Mouse (Mus musculus) neutrophil, adult 59 days (primary cell): ENCODE data around the gene Cby1. TPM values are rescaled to one million over a fixed set of nuclear protein-coding genes. Genes with fewer than 3 reads are reported as not detected.

Experiments
- total RNA-seq, 2 experiments: library from RNA; stranded (reverse); gene quantifications; 1 replicate in 1 of 2; 2 replicates in 1 of 2; pipeline ENCODE4 v1.2.4; 2023

Cby1 gene
- 10 to 100 TPM; 24.0 to 24.6 TPM for total RNA-seq

DNA sequence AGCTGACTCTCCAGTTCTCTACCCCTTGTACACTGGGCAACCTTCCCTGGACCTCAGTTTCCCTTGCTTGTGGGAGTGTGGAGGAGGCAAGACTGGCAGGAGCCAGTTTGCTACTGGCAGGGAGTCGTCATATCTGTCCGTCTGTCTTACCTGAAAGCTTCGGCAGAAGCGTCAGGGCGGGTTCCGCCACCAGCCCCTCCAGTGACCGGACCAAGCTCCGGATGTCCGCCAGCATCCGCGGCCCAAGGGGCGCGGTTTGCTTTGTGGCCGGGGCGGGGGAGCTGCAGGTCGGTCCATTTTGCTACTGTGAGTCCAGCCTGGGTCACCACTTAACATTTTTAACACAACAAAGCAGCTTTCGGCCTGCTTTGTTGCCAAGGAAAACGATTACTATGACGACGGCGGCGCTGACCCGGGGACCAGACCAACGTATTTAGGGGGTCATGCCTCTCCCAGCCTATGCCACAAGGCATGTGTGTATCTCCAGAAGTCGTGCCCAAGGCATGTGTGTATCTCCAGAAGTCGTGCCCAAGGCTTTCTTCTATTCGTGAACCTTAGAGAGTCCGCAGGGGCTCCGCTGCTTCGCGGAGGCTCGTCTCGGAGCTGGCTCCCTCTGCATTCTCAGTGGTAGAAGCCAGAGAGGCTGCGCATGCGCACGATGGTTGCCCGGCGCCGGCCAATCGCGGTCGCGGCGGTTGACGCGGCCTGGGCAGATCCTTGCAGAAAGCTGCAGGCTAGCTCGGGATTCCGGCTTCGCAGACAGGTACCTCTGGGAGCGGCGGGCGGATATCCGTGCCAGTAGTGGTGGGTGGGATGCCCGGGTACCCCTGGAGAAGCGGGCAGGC, at the start of gene Cby1, which contains the start of gene Fam227a:
TSS of gene Cby1 (plus strand) at position 669 of the 845 bp plus-strand sequence.
TSS of gene Fam227a (minus strand) at position 426 of the 845 bp plus-strand sequence.

DNA sequence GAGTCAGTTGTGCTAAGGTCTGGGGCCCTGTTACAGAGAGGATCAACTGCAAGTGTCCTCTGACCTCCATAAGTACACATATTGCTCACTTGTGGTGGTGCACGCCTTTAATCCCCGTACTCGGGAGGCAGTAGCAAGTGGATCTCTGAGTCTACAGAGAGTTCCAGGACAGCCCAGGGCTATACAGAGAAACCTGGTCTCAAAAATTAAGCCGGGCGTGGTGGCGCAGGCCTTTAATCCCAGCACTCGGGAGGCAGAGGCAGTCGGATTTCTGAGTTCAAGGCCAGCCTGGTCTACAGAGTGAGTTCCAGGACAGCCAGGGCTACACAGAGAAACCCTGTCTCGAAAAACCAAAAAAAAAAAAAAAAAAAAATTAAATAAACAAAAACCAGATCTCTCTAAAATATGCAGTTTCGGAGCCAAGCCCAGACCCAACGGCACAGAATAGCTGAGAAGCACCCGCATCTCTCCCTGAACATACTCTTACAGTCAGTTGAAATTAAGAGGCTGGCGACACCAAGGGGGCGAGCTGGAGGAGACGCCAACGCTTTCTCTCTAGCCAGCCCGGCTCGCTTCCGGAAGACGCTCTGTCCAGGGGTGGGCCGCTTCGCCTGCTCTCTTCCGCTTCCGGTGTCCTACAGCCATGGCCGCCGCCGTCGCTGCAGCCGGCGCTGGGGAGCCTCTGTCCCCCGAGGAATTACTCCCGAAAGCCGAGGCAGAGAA, 11.4 kb downstream of the Cby1 start, which contains the start of gene Tomm22:
TSS of gene Tomm22 (plus strand) at position 613 of the 723 bp plus-strand sequence.

GRCm38 (mm10) chr15:79687646-79688267, 28.8 kb downstream of the Cby1 start, which contains the start of gene Josd1:
Gene Josd1 (minus strand): TSS chr15:79687919.

DNA sequence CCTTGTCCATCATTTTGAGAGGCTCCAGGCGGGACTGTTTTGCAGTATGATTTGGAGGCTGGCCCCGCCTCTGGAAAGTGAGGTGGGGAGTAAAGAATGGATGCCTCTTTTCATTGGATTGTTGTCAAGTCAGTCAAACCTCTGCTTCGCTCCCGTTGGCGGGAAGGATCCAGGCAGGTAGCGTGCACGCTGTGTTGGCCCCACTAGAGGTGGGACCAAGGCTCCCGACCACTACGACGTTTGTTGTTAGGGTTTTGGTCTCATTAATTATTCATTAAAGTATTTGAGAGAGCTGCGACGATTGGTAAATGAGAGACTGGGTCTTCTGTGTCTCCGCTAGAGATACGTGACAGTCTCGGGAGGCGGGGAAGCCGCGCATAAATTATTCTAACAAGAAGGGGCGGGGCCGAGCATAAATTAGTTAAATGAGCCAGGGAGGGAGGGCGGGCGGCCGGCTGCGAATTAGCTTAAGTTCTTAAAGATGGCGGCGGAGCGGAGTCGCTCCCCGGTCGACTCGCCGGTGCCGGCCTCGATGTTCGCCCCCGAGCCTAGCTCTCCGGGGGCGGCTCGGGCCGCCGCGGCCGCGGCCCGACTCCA, 31.5 kb downstream of the Cby1 start, which contains the start of gene Gtpbp1:
TSS of gene Gtpbp1 (plus strand) at position 420 of the 597 bp plus-strand sequence.

Other genes starting within 250 kb of the Cby1 start
- gene Csnk1e, start 203.6 kb upstream of the Cby1 start, total RNA-seq, result 100 to 1,000 TPM; 101 to 115 TPM
- not detected for gene Kcnj4, start 154.0 kb upstream of the Cby1 start, total RNA-seq
- not detected for gene Kdelr3, start 142.8 kb upstream of the Cby1 start, total RNA-seq
- gene Ddx17, start 112.5 kb upstream of the Cby1 start, total RNA-seq, result 100 to 1,000 TPM; 173 to 204 TPM
- 1 to 10 TPM; 1.3 to 3.7 TPM for gene Dmc1, start 54.1 kb upstream of the Cby1 start, total RNA-seq
- gene Fam227a, start 243 bp upstream of the Cby1 start, total RNA-seq, result 1 to 10 TPM; 3.1 TPM
- gene Tomm22, start 11.7 kb downstream of the Cby1 start, total RNA-seq, result 100 to 1,000 TPM; 101 to 111 TPM
- 10 to 100 TPM; 22.1 to 25.7 TPM for gene Josd1, start 28.7 kb downstream of the Cby1 start, total RNA-seq
- gene Gtpbp1, start 31.6 kb downstream of the Cby1 start, total RNA-seq, result 100 to 1,000 TPM in 1 of 2 experiments, 10 to 100 TPM in 1; 98.1 to 101 TPM
- 100 to 1,000 TPM; 557 to 606 TPM for gene Sun2, start 83.3 kb downstream of the Cby1 start, total RNA-seq
- gene Dnal4, start 118.7 kb downstream of the Cby1 start, total RNA-seq, result 10 to 100 TPM in 1 of 2 experiments, 1 to 10 TPM in 1; 9.4 to 10.9 TPM
- gene Nptxr, start 145.6 kb downstream of the Cby1 start, total RNA-seq, result under 1 TPM; 0.07 to 0.44 TPM
- not detected for gene Npcd, start 175.0 kb downstream of the Cby1 start, total RNA-seq
- gene Cbx6, start 175.5 kb downstream of the Cby1 start, total RNA-seq, result 1 to 10 TPM; 5.0 to 6.3 TPM
- gene Apobec3, start 232.5 kb downstream of the Cby1 start, total RNA-seq, result 10 to 100 TPM; 57.3 to 57.8 TPM